ENCODE assay signal across 8 mouse cellular contexts in genomic region chr13:55535796-55536193, GRCm38 (mm10). TPM values are rescaled to one million over a fixed set of nuclear protein-coding genes. Genes with fewer than 3 reads are reported as not detected.
DNase-seq lines count a peak whose midpoint lies in the region; ATAC-seq and TF ChIP-seq lines count a peak whose summit lies in the region.

No protein-coding gene starts in this region.

- peaks cover 77% of the 10 kb centered on the region for H3K36me3 ChIP-seq in limb, embryonic 12.5 days
- peaks cover 63% of the 10 kb centered on the region for H3K36me3 ChIP-seq in stomach, embryonic 14.5 days (ENCODE audit: control insufficient read depth, insufficient read depth, low read length)

- ATAC-seq in limb, embryonic 12.5 days (ENCODE audit: insufficient number of reproducible peaks, insufficient read depth, low FRiP score, low TSS enrichment, low read depth) = no peak
- no peak for ATAC-seq in stomach, embryonic 14.5 days (ENCODE audit: insufficient number of reproducible peaks, insufficient read depth, low FRiP score, low read depth)

- H3K9me3 ChIP-seq in limb, embryonic 12.5 days = no peaks in the 10 kb centered on the region
- H3K9me3 ChIP-seq in stomach, embryonic 14.5 days (ENCODE audit: control insufficient read depth, low read depth, low read length) = no peaks in the 10 kb centered on the region

- H3K4me1 ChIP-seq in embryonic fibroblast, embryonic 13.5 days (ENCODE audit: control insufficient read depth, insufficient read depth, low read length) = no peaks in the 10 kb centered on the region
- H3K4me1 ChIP-seq in limb, embryonic 12.5 days (replicated peaks) = peaks cover 9% of the 10 kb centered on the region
- peaks cover 11% of the 10 kb centered on the region for H3K4me1 ChIP-seq in stomach, embryonic 14.5 days (ENCODE audit: control insufficient read depth, insufficient read depth, low read length)

- no peak for TF ChIP-seq POLR2A in embryonic fibroblast, embryonic 13.5 days (IDR thresholded peaks at IDR 0.05; ENCODE audit: low read depth, low read length)

- H3K27ac ChIP-seq in embryonic fibroblast, embryonic 13.5 days (ENCODE audit: insufficient read depth, low read length) = no peak overlapping the region
- 0 out of 2 replicates have a peak overlapping the region, but pooled peaks have one; percentile 50 for H3K27ac ChIP-seq in limb, embryonic 12.5 days
- H3K27ac ChIP-seq in stomach, embryonic 14.5 days (ENCODE audit: low read length) = no peak overlapping the region

- 16% methylated on average over 17 of the region's 17 CpGs for WGBS in limb, embryonic 12.5 days
- 21% methylated on average over 17 of the region's 17 CpGs for WGBS in stomach, embryonic 14.5 days

- H3K9ac ChIP-seq in limb, embryonic 12.5 days (replicated peaks) = peak overlapping the region; percentile 82
- peak overlapping the region; percentile 72 for H3K9ac ChIP-seq in stomach, embryonic 14.5 days (replicated peaks; ENCODE audit: low read depth, low read length)

- no peak for TF ChIP-seq CTCF in embryonic fibroblast, embryonic 13.5 days (IDR thresholded peaks at IDR 0.05; ENCODE audit: borderline replicate concordance, insufficient read depth, low read length)

- H3K27me3 ChIP-seq in limb, embryonic 12.5 days = no peaks in the 10 kb centered on the region
- H3K27me3 ChIP-seq in stomach, embryonic 14.5 days (ENCODE audit: control insufficient read depth, insufficient read depth, low read length) = no peaks in the 10 kb centered on the region

- H3K4me2 ChIP-seq in limb, embryonic 12.5 days = peak overlapping the region; percentile 98
- H3K4me2 ChIP-seq in stomach, embryonic 14.5 days (replicated peaks; ENCODE audit: low read depth, low read length) = peak overlapping the region; percentile 67

- peak; percentile 23 for DNase-seq in ovary, postnatal 36 days (ENCODE audit: low spot score)
- DNase-seq in ovary, adult 18-20 months (ENCODE audit: low spot score) = no peak
- DNase-seq in right cerebral cortex, adult 2 months (ENCODE audit: low spot score in 2 of 2) = no peak
- DNase-seq in ovary, postnatal 10 days (ENCODE audit: low spot score) = no peak
- DNase-seq in frontal cortex, postnatal 14 days (ENCODE audit: low spot score in 2 of 2) = no peak

- H3K4me3 ChIP-seq in embryonic fibroblast, embryonic 13.5 days (ENCODE audit: insufficient read depth, low read length) = peak overlapping the region; percentile 85
- peak overlapping the region; percentile 74 for H3K4me3 ChIP-seq in limb, embryonic 12.5 days (replicated peaks)
- peak overlapping the region; percentile 84 for H3K4me3 ChIP-seq in stomach, embryonic 14.5 days (ENCODE audit: low read depth, low read length)

RNA-seq across cellular contexts. Expression of gene Ddx41, which starts 0.7 kb away (rescaled TPM):
- 23.9 and 26.2 TPM in 2 replicates for polyA plus RNA-seq in embryonic fibroblast, embryonic 13.5 days (2011; ENCODE audit: insufficient read length, low read depth, missing spikeins)
- 77.3 and 80.1 TPM in 2 replicates for polyA plus RNA-seq in limb, embryonic 12.5 days (2016; fragmentation: Nextera tagmentation; extraction: Ambion mirVana)
- polyA plus RNA-seq in stomach, embryonic 14.5 days (2014; fragmentation: Nextera tagmentation; extraction: Ambion mirVana) = 61.5 and 67.6 TPM in 2 replicates

RNA-seq across cellular contexts. Expression of gene Dok3, which starts 6.7 kb away (rescaled TPM):
- 0.60 and 0.79 TPM in 2 replicates for polyA plus RNA-seq in embryonic fibroblast, embryonic 13.5 days (2011; ENCODE audit: insufficient read length, low read depth, missing spikeins)
- 2.4 and 2.7 TPM in 2 replicates for polyA plus RNA-seq in limb, embryonic 12.5 days (2016; fragmentation: Nextera tagmentation; extraction: Ambion mirVana)
- 2.1 and 2.4 TPM in 2 replicates for polyA plus RNA-seq in stomach, embryonic 14.5 days (2014; fragmentation: Nextera tagmentation; extraction: Ambion mirVana)

RNA-seq across cellular contexts. Expression of gene Pdlim7, which starts 22.3 kb away (rescaled TPM):
- polyA plus RNA-seq in embryonic fibroblast, embryonic 13.5 days (2011; ENCODE audit: insufficient read length, low read depth, missing spikeins) = 132 and 179 TPM in 2 replicates
- polyA plus RNA-seq in limb, embryonic 12.5 days (2016; fragmentation: Nextera tagmentation; extraction: Ambion mirVana) = 154 and 158 TPM in 2 replicates
- polyA plus RNA-seq in stomach, embryonic 14.5 days (2014; fragmentation: Nextera tagmentation; extraction: Ambion mirVana) = 257 and 270 TPM in 2 replicates

RNA-seq across cellular contexts. Expression of gene Fam193b, which starts 35.1 kb away (rescaled TPM):
- 20.9 and 24.5 TPM in 2 replicates for polyA plus RNA-seq in embryonic fibroblast, embryonic 13.5 days (2011; ENCODE audit: insufficient read length, low read depth, missing spikeins)
- 65.1 and 69.4 TPM in 2 replicates for polyA plus RNA-seq in limb, embryonic 12.5 days (2016; fragmentation: Nextera tagmentation; extraction: Ambion mirVana)
- polyA plus RNA-seq in stomach, embryonic 14.5 days (2014; fragmentation: Nextera tagmentation; extraction: Ambion mirVana) = 30.9 and 39.6 TPM in 2 replicates

RNA-seq across cellular contexts. Expression of gene Tmed9, which starts 37.7 kb away (rescaled TPM):
- polyA plus RNA-seq in embryonic fibroblast, embryonic 13.5 days (2011; ENCODE audit: insufficient read length, low read depth, missing spikeins) = 228 and 231 TPM in 2 replicates
- 122 and 133 TPM in 2 replicates for polyA plus RNA-seq in limb, embryonic 12.5 days (2016; fragmentation: Nextera tagmentation; extraction: Ambion mirVana)
- polyA plus RNA-seq in stomach, embryonic 14.5 days (2014; fragmentation: Nextera tagmentation; extraction: Ambion mirVana) = 74.3 and 85.2 TPM in 2 replicates
